Mouse (Mus musculus): Measurements from ENCODE around the gene Bcl2a1a.
"Not testable (repeated sequence)": the region's sequence is repeated elsewhere in the genome, so short reads cannot be mapped to it uniquely, and the experiment has no call there.

DNA sequence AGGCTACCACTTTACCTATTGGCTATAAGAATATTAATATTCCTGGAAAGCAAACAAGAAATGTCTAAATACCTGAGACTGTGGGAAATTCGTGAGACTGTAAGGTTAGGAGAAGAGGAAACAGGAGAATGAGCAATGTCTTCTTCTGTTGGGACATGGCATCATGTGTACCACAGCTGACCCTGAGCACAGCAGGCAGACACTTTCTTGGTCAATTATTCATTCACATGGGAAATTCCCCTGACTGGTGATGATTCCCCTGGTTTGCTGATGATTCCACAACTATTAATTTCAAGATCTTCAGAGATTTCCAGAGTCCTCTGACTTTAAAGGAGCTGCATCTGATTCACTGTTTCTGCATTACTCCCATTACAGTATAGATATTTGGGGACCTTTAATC, 3.3 kb downstream of the Bcl2a1a start:
- not testable (repeated sequence) for TF ChIP-seq POLR2A (IDR thresholded peaks at IDR 0.05; ENCODE audit: control insufficient read depth, low read depth, low read length); CTCF (IDR thresholded peaks at IDR 0.05; ENCODE audit: control insufficient read depth, insufficient read depth, insufficient replicate concordance, low read depth, low read length)
